Mouse (Mus musculus): ENCODE measurements around the gene Ywhah. TPM values are rescaled to one million over a fixed set of nuclear protein-coding genes. Genes with fewer than 3 reads are reported as not detected.

The Ywhah gene
- total RNA-seq, 2 experiments from 2014 or later: 82.0 to 106 TPM

- DNase-seq: no peak
These were observed 34.4 kb downstream of the Ywhah start for GRCm38 (mm10) chr5:33052849-33053582.

GRCm38 (mm10) chr5:33056126-33056765 lies 37.6 kb downstream of the Ywhah start:
- DNase-seq: no peak

- no peak for DNase-seq
These were observed 51.5 kb downstream of the Ywhah start for GRCm38 (mm10) chr5:33070071-33070470.

GRCm38 (mm10) chr5:33076490-33077191 lies 58.0 kb downstream of the Ywhah start:
- no peak for DNase-seq

Other genes starting within 250 kb of the Ywhah start
- 10 to 100 TPM; 23.2 to 27.4 TPM for gene Pisd, start 233.2 kb upstream of the Ywhah start, total RNA-seq (2021)
- not detected for gene Gm20671, start 191.7 kb upstream of the Ywhah start, total RNA-seq (2021)
- gene Prr14l, start 164.6 kb upstream of the Ywhah start, total RNA-seq (2021): 10 to 100 TPM in 1 of 2 experiments, 1 to 10 TPM in 1; 8.2 to 10.0 TPM
- gene Depdc5, start 155.1 kb upstream of the Ywhah start, total RNA-seq (2021): 10 to 100 TPM; 14.2 to 14.5 TPM
- not detected for gene Slc5a1, start 85.4 kb downstream of the Ywhah start, total RNA-seq (2021)
- 10 to 100 TPM; 10.7 to 19.1 TPM for gene Spon2, start 199.6 kb downstream of the Ywhah start, total RNA-seq (2021)